Mouse (Mus musculus) layer of hippocampus, postnatal 14 days (tissue): Measurements from ENCODE around the gene Tnfrsf14. TPM values are rescaled to one million over a fixed set of nuclear protein-coding genes. Genes with fewer than 3 reads are reported as not detected.

ENCODE experiments used
- DNase-seq, 2 experiments: peaks; one replicate each; pipeline ENCODE4 v3.0.0; 2021 to 2022; ENCODE audit warnings: low spot score in 2 of 2, mixed read lengths in 1 of 2
- total RNA-seq, 2 experiments: library from RNA; stranded (reverse); gene quantifications; 2 replicates each; pipeline ENCODE4 v1.2.3; 2021

Gene Tnfrsf14
- total RNA-seq, 2 experiments from 2014 or later, result 0.81 to 1.1 TPM

DNA sequence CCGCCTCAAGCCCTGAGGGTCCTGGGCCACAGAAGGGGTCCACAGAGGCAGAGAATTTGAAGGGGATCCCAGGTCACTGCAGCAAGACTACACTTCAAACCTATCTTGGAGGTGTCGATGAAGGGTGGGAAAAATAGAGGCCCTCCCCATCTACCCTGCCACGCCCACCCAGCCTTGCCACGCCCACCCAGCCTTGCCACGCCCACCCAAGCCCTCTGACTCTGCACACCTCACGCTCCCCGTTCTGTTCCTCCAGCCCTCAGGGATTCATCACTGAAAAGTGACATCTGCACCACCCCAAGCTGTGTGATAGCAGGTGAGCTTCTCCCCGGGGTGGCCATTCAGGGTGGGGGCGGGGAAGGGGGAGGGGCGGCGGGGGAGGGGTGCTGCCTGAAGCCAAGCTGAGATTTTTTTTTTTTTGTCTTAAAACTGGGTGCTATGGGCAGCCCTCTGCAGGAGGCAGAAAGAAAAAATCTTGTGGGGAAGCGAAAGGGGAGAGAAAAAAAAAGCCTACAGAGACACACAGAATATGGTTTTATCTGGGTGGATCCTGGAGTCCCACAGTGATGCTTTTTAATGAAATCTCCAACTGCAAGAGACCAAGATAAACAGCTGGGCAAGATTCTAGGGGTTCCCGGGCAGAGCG lies 46.2 kb downstream of the Tnfrsf14 start:
- no peak for DNase-seq

DNA sequence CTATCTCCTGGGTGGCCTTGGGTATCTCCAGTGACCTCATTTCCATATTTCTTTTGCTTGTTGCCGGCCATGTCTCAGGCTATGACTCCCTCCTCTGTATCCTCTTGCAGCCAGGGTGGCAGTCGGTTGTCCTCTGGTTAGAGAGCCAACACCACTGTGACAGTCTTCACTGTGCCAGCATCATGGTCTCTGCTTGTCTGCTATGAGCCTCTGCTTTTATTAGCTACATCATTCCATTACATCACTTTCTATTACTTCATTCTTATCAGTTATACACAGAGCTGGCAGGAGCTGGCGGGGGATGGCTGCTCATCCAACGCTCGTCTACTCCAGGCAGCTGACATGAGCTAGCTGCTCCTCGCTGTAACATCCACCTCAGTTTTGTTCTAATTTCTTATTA lies 47.6 kb downstream of the Tnfrsf14 start:
- no peak for DNase-seq

DNA sequence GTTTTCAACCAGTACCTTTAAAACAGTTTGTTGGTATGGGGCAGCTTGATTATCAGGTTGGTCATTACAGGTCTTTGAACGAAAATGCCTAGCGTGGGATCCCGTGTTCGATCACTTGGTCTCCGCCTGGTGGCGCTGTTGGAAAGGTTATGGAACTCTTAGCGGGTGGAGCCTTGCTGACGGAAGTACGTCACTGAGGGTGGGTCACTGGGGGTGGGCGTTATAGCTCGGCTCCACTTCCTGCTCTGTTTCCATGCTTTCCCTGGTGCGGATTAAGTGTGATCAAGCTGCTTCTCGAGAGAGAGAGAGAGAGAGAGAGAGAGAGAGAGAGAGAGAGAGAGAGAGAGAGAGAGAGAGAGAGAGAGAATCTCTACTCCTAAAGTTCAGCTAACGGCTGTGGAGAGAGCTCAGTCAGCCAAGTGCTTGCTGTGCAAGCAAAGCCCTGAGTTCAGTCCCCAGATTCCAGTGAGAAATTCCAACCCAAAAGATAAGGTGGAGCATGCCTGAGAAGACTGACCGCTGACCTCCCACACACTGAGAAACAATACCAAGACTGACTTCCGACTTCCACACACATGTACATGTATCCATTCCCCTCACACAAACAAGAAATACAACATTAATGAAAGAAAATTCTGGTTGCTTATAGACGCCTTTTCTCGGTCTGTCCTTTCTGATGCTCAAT lies 50.4 kb downstream of the Tnfrsf14 start:
- DNase-seq, result peak; percentile 86 to 94

DNA sequence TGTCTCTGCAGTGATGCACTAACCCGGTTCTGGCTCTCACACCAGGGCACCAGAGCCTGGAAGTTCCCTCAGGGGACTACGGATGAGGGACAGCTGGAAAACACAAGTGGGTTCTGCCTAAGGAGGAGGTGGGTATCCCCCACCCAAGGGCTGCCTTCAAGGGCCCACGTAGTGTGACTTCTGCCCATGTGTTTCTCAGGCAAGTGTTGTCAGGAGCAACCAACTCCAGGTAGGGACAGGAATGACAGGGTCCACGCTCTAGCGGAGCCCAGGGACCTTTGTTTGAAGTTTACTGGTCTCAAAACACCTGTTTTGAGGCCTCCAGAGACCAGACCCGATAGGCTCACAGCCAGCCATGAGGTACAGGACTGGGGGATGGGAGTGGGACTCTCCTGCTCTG lies 55.2 kb downstream of the Tnfrsf14 start:
- no peak for DNase-seq

Other genes starting within 250 kb of the Tnfrsf14 start
- gene Ttc34, start 91.1 kb downstream of the Tnfrsf14 start, total RNA-seq, result 1 to 10 TPM; 4.0 to 4.4 TPM
- gene Mmel1, start 59.0 kb downstream of the Tnfrsf14 start, total RNA-seq, result under 1 TPM; 0.33 to 0.41 TPM
- 10 to 100 TPM; 34.2 to 40.9 TPM for gene Fam213b, start 29.4 kb downstream of the Tnfrsf14 start, total RNA-seq
- 10 to 100 TPM; 36.2 to 37.0 TPM for gene Hes5, start 32.4 kb upstream of the Tnfrsf14 start, total RNA-seq
- 10 to 100 TPM; 29.8 to 35.0 TPM for gene Pank4, start 35.6 kb upstream of the Tnfrsf14 start, total RNA-seq
- 10 to 100 TPM; 90.9 to 97.9 TPM for gene Plch2, start 128.2 kb upstream of the Tnfrsf14 start, total RNA-seq
- 10 to 100 TPM; 22.1 to 26.3 TPM for gene Pex10, start 138.5 kb upstream of the Tnfrsf14 start, total RNA-seq
- 10 to 100 TPM; 60.7 to 66.3 TPM for gene Rer1, start 157.8 kb upstream of the Tnfrsf14 start, total RNA-seq
- 10 to 100 TPM; 13.5 to 14.1 TPM for gene Morn1, start 158.0 kb upstream of the Tnfrsf14 start, total RNA-seq